Mouse (Mus musculus) CD4-positive helper T cell, adult 2 months (primary cell): ENCODE results near the gene Tnfrsf1b.
A peak's percentile ranks its signal among the peaks of the same experiment; 100 is the strongest.

Experiments
- DNase-seq: peaks from one replicate; pipeline ENCODE4 v3.0.0-alpha.2; 2012; ENCODE audit warnings: low read depth, missing footprints, low spot score

The Tnfrsf1b gene

GRCm38 (mm10) chr4:145246173-145247011 is at the start of gene Tnfrsf1b:
Gene Tnfrsf1b, minus strand, starts transcription at chr4:145246870.
- DNase-seq = peak; percentile 84

GRCm38 (mm10) chr4:145295589-145296300 is 49.1 kb upstream of the Tnfrsf1b start:
- peak; percentile 69 for DNase-seq

- no peak for DNase-seq
Measured at GRCm38 (mm10) chr4:145294588-145294987, 47.9 kb upstream of the Tnfrsf1b start.

- DNase-seq = peak; percentile 81
Measured at GRCm38 (mm10) chr4:145286369-145287120, 39.9 kb upstream of the Tnfrsf1b start.

GRCm38 (mm10) chr4:145284675-145285074 is 38.0 kb upstream of the Tnfrsf1b start:
- DNase-seq = peak; percentile 32

- no peak for DNase-seq
Measured at GRCm38 (mm10) chr4:145283441-145283840, 36.8 kb upstream of the Tnfrsf1b start.

GRCm38 (mm10) chr4:145280966-145281365 is 34.3 kb upstream of the Tnfrsf1b start:
- DNase-seq = no peak

- DNase-seq = no peak
Measured at GRCm38 (mm10) chr4:145278724-145279370, 32.2 kb upstream of the Tnfrsf1b start.

- DNase-seq = no peak
Measured at GRCm38 (mm10) chr4:145278231-145278630, 31.6 kb upstream of the Tnfrsf1b start.

- no peak for DNase-seq
Measured at GRCm38 (mm10) chr4:145276368-145277249, 29.9 kb upstream of the Tnfrsf1b start.

GRCm38 (mm10) chr4:145274887-145275286 is 28.2 kb upstream of the Tnfrsf1b start:
- DNase-seq = peak; percentile 64

GRCm38 (mm10) chr4:145273923-145274322 is 27.3 kb upstream of the Tnfrsf1b start:
- DNase-seq = no peak

- no peak for DNase-seq
Measured at GRCm38 (mm10) chr4:145272763-145273162, 26.1 kb upstream of the Tnfrsf1b start.

GRCm38 (mm10) chr4:145271634-145272033 is 25.0 kb upstream of the Tnfrsf1b start:
- DNase-seq = no peak

GRCm38 (mm10) chr4:145270136-145270535 is 23.5 kb upstream of the Tnfrsf1b start:
- no peak for DNase-seq

GRCm38 (mm10) chr4:145267631-145268110 is 21.0 kb upstream of the Tnfrsf1b start:
- no peak for DNase-seq

GRCm38 (mm10) chr4:145266505-145266904 is 19.8 kb upstream of the Tnfrsf1b start:
- peak; percentile 46 for DNase-seq

GRCm38 (mm10) chr4:145264761-145265160 is 18.1 kb upstream of the Tnfrsf1b start:
- no peak for DNase-seq

- no peak for DNase-seq
Measured at GRCm38 (mm10) chr4:145263583-145263982, 16.9 kb upstream of the Tnfrsf1b start.

GRCm38 (mm10) chr4:145260802-145261201 is 14.1 kb upstream of the Tnfrsf1b start:
- no peak for DNase-seq
